7 mouse cellular contexts compared by ENCODE assay signal in the genomic region with DNA sequence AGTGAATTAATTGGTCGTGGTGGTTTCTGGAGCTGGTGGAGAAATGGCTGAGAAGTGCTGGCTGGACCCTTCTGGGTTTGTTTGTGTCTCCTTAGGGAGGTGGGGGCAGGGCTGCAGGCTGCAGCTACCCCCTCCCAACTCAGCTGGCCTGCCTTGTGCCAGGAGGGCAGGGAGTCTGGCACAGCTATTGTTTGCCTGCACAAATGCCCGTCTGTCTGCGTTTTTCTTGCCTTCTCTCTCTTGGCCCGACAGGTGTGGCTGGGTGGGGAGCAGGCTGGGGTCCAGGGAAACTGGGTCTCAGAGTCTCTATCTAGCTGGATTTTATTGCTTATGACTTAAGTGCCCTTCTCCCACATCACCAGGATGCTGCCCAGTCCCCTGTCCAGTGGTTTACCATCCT. TPM values are rescaled to one million over a fixed set of nuclear protein-coding genes. Genes with fewer than 3 reads are reported as not detected.
DNase-seq lines count a peak whose midpoint lies in the region; ATAC-seq and TF ChIP-seq lines count a peak whose summit lies in the region.

No protein-coding gene starts in this region.

- ATAC-seq in neural tube, embryonic 11.5 days (ENCODE audit: insufficient read depth, low FRiP score, low TSS enrichment): no peak
- ATAC-seq in embryonic facial prominence, embryonic 12.5 days (ENCODE audit: insufficient number of reproducible peaks, insufficient read depth, low FRiP score, low TSS enrichment): no peak
- no peak for ATAC-seq in intestine, postnatal 0 days
- ATAC-seq in neural tube, embryonic 15.5 days (ENCODE audit: low FRiP score): no peak

- WGBS in neural tube, embryonic 11.5 days: 15% methylated on average over 4 of the region's 4 CpGs
- whole genome bisulfite sequencing in embryonic facial prominence, embryonic 12.5 days: 23% methylated on average over 4 of the region's 4 CpGs
- 20% methylated on average over 4 of the region's 4 CpGs for WGBS in intestine, postnatal 0 days
- WGBS in neural tube, embryonic 15.5 days: 3% methylated on average over 4 of the region's 4 CpGs

- H3K4me3 ChIP-seq in neural tube, embryonic 11.5 days (ENCODE audit: low read depth, low read length): peak overlapping the region; percentile 92
- peak overlapping the region; percentile 92 for H3K4me3 ChIP-seq in embryonic facial prominence, embryonic 12.5 days
- H3K4me3 ChIP-seq in intestine, postnatal 0 days (ENCODE audit: low read depth, low read length): no peak overlapping the region
- peak overlapping the region; percentile 86 for H3K4me3 ChIP-seq in neural tube, embryonic 15.5 days (replicated peaks)

- H3K36me3 ChIP-seq in neural tube, embryonic 11.5 days (ENCODE audit: control insufficient read depth, insufficient read depth, low read length): no peaks in the 10 kb centered on the region
- H3K36me3 ChIP-seq in embryonic facial prominence, embryonic 12.5 days: peaks cover 21% of the 10 kb centered on the region
- peaks cover under 1% of the 10 kb centered on the region for H3K36me3 ChIP-seq in intestine, postnatal 0 days (ENCODE audit: control insufficient read depth, insufficient read depth)
- H3K36me3 ChIP-seq in neural tube, embryonic 15.5 days: peaks cover 3% of the 10 kb centered on the region

- H3K27ac ChIP-seq in neural tube, embryonic 11.5 days (ENCODE audit: low read depth, low read length): peak overlapping the region; percentile 95
- H3K27ac ChIP-seq in embryonic facial prominence, embryonic 12.5 days: peak overlapping the region; percentile 98
- no peak overlapping the region for H3K27ac ChIP-seq in intestine, postnatal 0 days (ENCODE audit: low read depth, low read length)
- H3K27ac ChIP-seq in neural tube, embryonic 15.5 days (replicated peaks): peak overlapping the region; percentile 96

- no peak for DNase-seq in neural tube, embryonic 11.5 days (ENCODE audit: low spot score)
- no peak for DNase-seq in neural tube, embryonic 10.5 days (ENCODE audit: extremely low spot score, low spot score)
- no peak for DNase-seq in right cerebral cortex, adult 18-20 months
- no peak for DNase-seq in spleen, postnatal 4 days (ENCODE audit: low spot score in 2 of 2)

- H3K4me2 ChIP-seq in neural tube, embryonic 11.5 days (ENCODE audit: low read depth): peak overlapping the region; percentile 81
- H3K4me2 ChIP-seq in embryonic facial prominence, embryonic 12.5 days (replicated peaks): peak overlapping the region; percentile 97
- H3K4me2 ChIP-seq in intestine, postnatal 0 days (replicated peaks; ENCODE audit: low read depth): peak overlapping the region; percentile 99; the same call in 1 of the 2 replicates
- peak overlapping the region; percentile 87 for H3K4me2 ChIP-seq in neural tube, embryonic 15.5 days

- peak overlapping the region; percentile 99 for H3K9ac ChIP-seq in neural tube, embryonic 11.5 days (ENCODE audit: low read length)
- H3K9ac ChIP-seq in embryonic facial prominence, embryonic 12.5 days: peak overlapping the region; percentile 95
- no peak overlapping the region for H3K9ac ChIP-seq in intestine, postnatal 0 days (ENCODE audit: low read depth, low read length)
- peak overlapping the region; percentile 95 for H3K9ac ChIP-seq in neural tube, embryonic 15.5 days (replicated peaks)

- H3K4me1 ChIP-seq in neural tube, embryonic 11.5 days (ENCODE audit: control insufficient read depth, insufficient read depth, low read length): peaks cover 24% of the 10 kb centered on the region
- H3K4me1 ChIP-seq in embryonic facial prominence, embryonic 12.5 days: peaks cover 30% of the 10 kb centered on the region
- H3K4me1 ChIP-seq in intestine, postnatal 0 days (replicated peaks; ENCODE audit: control insufficient read depth, insufficient read depth, low read length): no peaks in the 10 kb centered on the region; the same call in 1 of the 2 replicates
- peaks cover 66% of the 10 kb centered on the region for H3K4me1 ChIP-seq in neural tube, embryonic 15.5 days

- H3K9me3 ChIP-seq in neural tube, embryonic 11.5 days (ENCODE audit: control insufficient read depth, low read length): no peaks in the 10 kb centered on the region
- no peaks in the 10 kb centered on the region for H3K9me3 ChIP-seq in embryonic facial prominence, embryonic 12.5 days
- H3K9me3 ChIP-seq in intestine, postnatal 0 days (ENCODE audit: control insufficient read depth): no peaks in the 10 kb centered on the region
- H3K9me3 ChIP-seq in neural tube, embryonic 15.5 days (replicated peaks): no peaks in the 10 kb centered on the region

- TF ChIP-seq CTCF in intestine, postnatal 0 days (IDR thresholded peaks at IDR 0.05; ENCODE audit: low read depth): no peak

- no peaks in the 10 kb centered on the region for H3K27me3 ChIP-seq in neural tube, embryonic 11.5 days (ENCODE audit: control insufficient read depth, insufficient read depth, low read length)
- no peaks in the 10 kb centered on the region for H3K27me3 ChIP-seq in embryonic facial prominence, embryonic 12.5 days
- no peaks in the 10 kb centered on the region for H3K27me3 ChIP-seq in intestine, postnatal 0 days (replicated peaks; ENCODE audit: control insufficient read depth, insufficient read depth, low read length)
- H3K27me3 ChIP-seq in neural tube, embryonic 15.5 days (replicated peaks): no peaks in the 10 kb centered on the region

RNA-seq across cellular contexts. Expression of a gene that starts 18.6 kb away (rescaled TPM):
- polyA plus RNA-seq in neural tube, embryonic 11.5 days (2014; fragmentation: Nextera tagmentation; extraction: Ambion mirVana): 142 and 145 TPM in 2 replicates
- polyA plus RNA-seq in embryonic facial prominence, embryonic 12.5 days (2016; fragmentation: Nextera tagmentation; extraction: Ambion mirVana): 117 and 123 TPM in 2 replicates
- 21.6 and 22.1 TPM in 2 replicates for polyA plus RNA-seq in intestine, postnatal 0 days (2015; fragmentation: Nextera tagmentation; extraction: Ambion mirVana)
- polyA plus RNA-seq in neural tube, embryonic 15.5 days (2015; fragmentation: Nextera tagmentation; extraction: Ambion mirVana): 97.4 and 104 TPM in 2 replicates

RNA-seq across cellular contexts. Expression of a gene that starts 28.6 kb away (rescaled TPM):
- polyA plus RNA-seq in neural tube, embryonic 11.5 days (2014; fragmentation: Nextera tagmentation; extraction: Ambion mirVana): not detected in 2 replicates
- polyA plus RNA-seq in embryonic facial prominence, embryonic 12.5 days (2016; fragmentation: Nextera tagmentation; extraction: Ambion mirVana): not detected in 2 replicates
- polyA plus RNA-seq in intestine, postnatal 0 days (2015; fragmentation: Nextera tagmentation; extraction: Ambion mirVana): not detected in 2 replicates
- not detected in 2 replicates for polyA plus RNA-seq in neural tube, embryonic 15.5 days (2015; fragmentation: Nextera tagmentation; extraction: Ambion mirVana)

RNA-seq across cellular contexts. Expression of a gene that starts 48.6 kb away (rescaled TPM):
- 185 and 195 TPM in 2 replicates for polyA plus RNA-seq in neural tube, embryonic 11.5 days (2014; fragmentation: Nextera tagmentation; extraction: Ambion mirVana)
- polyA plus RNA-seq in embryonic facial prominence, embryonic 12.5 days (2016; fragmentation: Nextera tagmentation; extraction: Ambion mirVana): 184 and 185 TPM in 2 replicates
- 249 and 268 TPM in 2 replicates for polyA plus RNA-seq in intestine, postnatal 0 days (2015; fragmentation: Nextera tagmentation; extraction: Ambion mirVana)
- 157 and 175 TPM in 2 replicates for polyA plus RNA-seq in neural tube, embryonic 15.5 days (2015; fragmentation: Nextera tagmentation; extraction: Ambion mirVana)
